Mouse (Mus musculus): ENCODE data around the gene B3galt4.

Gene B3galt4

DNA sequence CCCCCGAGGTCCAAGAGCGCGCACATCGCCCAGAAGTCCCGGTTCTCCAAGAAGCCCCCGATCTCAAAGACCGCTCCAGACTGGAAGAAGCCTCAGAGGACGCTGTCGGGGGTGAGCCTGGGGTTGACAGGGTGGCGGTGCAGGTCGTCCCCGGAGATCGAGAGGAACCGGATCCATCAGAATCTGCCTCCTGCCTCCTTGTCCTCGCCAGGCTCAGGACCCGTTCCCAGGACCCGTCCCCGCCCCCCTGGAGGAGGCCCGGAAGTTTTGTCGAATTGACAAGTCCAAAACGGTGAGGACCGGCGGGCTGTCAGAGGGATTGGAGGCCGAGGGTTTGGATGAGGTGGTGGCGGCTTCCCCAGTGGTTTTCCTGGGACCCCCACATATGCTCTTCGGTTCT lies 10.3 kb downstream of the B3galt4 start:
- DNase-seq: no peak

DNA sequence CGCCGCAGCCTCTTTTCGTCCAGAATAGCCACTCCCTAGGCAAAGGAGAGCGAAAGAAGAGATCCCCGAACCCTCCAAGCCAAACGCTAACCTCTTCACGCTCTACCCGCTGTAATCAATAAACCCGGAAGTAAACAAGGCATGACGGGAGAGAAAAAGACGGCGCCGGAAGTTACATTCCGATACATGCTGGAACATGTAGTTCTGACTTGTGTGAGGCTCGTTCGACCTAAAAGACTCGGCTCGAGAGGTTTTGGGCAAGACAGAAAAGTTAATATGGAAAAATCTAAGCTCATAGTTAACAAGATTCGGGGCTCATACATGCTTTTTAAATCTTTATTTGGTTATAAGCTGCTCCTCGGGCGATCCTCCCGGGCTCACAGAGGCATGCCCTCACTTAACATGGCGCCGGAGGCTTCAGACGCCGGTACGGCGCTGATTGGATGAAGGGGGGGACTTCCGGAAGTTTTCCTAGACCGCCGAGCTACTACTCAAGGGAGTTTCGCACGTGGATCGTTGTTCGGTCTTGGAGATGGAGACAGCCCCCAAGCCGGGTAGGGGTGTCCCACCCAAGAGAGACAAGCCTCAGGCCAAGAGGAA lies 11.0 kb downstream of the B3galt4 start, which contains the start of the genes Pfdn6 and Wdr46:
Gene Pfdn6, minus strand, starts transcription at position 138 of the 600 bp plus-strand sequence.
Gene Wdr46, plus strand, starts transcription at position 455 of the 600 bp plus-strand sequence.
- DNase-seq: peak; percentile 83

DNA sequence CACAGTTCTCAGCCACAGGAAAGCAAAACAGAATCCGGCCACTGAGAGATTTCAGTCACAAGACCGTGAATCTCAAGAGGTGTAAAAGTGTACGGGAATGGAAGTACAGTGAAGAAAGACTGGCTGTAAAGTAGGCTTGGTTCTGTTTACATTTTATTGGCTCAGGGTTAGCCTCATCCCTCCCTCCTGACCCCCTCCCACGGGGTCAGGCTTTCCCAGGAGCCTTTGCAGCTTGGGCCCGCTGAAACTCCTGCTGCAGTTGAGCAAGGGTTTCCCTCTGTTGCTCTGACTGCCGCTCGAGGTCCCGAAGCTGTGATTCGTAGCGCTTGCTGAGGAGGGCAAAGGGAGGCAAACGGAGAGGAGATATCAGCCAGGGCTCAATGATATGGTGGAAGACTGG lies 12.5 kb downstream of the B3galt4 start:
- no peak for DNase-seq

DNA sequence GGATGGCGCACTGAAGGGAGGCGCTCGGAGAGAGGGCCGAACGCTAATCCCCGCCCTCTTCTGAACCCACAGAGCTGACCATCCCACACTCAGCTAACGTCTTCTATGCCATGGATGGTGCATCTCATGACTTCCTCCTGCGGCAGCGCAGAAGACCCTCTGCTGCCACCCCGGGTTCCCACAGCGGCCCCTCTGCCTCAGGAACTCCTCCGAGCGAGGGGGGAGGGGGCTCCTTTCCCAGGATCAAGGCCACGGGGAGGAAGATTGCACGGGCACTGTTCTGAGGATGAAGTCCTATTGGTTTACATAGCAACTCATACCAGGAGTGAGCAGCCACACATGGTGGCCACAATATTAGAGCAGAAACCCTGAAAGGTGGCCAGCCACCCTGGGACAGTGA lies 14.3 kb downstream of the B3galt4 start:
- no peak for DNase-seq

DNA sequence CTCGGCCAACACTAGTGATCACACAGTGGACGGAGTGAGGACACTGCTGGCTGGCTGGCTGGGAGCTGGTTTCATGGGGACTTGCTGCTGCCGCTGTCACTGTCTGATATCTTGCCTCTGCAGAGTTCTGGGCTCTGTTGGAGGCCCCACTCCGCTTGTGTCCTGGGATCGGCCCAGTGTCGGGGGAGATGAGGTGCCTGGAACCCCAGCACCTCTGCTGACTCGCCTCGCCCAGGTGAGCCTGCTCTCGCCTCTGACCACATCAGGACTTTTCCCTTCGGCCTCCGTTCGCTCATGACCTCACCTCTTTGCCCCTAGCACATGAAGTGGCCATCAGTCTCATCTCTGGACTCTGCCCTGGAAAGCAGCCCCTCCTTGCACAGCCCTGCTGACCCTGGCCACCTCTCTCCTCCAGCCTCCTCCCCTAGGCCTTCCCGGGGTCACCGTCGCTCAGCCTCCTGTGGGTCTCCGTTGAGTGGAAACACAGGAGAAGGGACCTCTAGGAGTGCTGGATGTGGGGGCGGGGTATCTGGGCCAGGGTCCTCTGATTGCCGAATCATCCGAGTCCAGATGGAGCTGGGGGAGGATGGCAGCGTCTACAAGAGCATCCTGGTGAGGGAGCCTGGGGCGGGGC lies 15.7 kb downstream of the B3galt4 start:
- DNase-seq: no peak

DNA sequence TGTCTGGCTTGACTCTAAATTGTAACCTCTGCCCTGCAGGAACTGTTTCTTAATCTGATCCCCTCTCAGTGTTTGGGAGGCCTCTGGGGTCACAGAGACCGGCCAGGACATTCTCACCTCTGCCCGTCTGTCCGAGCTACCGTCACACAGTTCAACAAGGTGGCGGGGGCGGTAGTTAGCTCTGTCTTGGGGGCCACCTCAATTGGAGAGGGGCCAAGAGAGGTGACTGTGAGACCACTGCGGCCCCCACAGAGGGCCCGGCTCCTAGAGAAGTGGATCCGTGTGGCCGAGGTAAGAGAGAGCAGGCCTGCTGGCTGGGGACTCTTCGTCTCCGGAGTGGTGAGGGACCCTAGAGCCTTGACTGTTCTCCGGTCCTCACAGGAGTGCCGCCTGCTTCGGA lies 18.3 kb downstream of the B3galt4 start:
- DNase-seq: no peak

DNA sequence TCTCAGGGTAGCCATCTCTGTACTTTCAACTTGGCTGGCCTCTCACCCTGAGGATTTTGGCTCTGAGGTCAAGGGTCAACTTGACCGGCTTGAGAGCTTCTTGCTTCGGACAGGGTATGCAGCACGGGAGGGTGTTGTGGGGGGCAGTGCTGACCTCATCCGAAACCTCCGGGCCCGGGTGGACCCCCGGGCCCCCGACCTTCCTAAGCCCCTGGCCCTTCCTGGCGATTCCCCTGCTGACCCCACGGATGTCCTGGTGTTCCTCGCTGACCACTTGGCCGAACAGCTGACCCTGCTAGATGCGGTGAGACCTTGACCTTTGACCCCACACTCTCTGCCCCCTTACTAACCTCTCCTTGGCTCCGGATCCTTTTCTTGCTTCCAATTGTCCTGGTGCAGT lies 18.8 kb downstream of the B3galt4 start:
- DNase-seq: no peak

DNA sequence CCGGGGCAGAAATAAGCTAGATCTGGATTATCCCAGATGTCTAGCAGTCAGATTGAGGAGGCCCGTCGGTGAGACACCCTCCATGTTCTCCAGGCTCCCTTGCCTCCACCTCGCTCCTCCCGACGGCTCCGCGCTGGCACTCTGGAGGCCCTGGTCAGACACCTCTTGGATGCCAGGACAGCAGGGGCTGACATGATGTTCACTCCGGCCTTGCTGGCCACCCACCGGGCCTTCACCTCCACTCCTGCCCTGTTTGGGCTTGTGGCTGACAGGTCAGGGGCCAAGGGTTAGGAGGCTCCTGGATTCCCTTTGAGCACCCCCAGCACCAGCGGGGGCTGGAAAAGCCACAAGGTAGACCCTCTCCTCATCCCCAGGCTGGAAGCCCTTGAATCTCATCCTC lies 19.3 kb downstream of the B3galt4 start:
- no peak for DNase-seq

DNA sequence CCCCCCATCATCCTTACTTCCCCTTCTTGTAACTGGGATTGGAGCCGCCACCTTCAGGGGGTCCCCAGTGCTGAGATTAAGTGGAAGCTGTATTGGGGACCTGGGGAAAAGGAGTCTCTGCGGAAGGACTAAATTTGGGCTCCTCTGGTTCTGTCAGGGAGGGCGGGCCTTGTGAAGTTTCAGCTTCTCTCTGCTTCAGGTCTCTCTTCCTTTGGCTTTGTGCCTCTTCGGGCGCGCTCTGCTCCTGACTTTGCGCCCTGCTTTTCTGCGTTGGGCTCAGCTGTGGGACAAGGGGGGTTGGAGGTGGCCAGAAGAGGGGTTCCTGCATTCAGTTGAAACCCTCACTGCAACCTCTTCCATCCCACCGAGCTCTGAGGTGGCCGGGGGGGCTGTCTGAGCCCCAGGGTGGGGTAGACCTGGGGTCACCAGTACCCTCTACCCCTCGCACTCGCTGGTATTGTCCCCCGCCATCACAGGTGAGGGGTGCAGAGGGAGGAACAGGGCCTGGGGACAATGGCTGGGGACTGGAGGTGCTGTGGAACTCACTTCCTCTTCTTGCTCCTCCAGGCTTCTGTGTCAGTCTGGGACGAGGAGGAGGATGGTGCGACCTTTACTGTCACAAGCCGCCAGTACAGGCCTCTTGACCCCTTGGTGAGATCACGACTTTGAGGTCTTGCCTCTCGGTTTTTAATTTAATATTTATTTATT lies 20.0 kb downstream of the B3galt4 start:
- DNase-seq: no peak

DNA sequence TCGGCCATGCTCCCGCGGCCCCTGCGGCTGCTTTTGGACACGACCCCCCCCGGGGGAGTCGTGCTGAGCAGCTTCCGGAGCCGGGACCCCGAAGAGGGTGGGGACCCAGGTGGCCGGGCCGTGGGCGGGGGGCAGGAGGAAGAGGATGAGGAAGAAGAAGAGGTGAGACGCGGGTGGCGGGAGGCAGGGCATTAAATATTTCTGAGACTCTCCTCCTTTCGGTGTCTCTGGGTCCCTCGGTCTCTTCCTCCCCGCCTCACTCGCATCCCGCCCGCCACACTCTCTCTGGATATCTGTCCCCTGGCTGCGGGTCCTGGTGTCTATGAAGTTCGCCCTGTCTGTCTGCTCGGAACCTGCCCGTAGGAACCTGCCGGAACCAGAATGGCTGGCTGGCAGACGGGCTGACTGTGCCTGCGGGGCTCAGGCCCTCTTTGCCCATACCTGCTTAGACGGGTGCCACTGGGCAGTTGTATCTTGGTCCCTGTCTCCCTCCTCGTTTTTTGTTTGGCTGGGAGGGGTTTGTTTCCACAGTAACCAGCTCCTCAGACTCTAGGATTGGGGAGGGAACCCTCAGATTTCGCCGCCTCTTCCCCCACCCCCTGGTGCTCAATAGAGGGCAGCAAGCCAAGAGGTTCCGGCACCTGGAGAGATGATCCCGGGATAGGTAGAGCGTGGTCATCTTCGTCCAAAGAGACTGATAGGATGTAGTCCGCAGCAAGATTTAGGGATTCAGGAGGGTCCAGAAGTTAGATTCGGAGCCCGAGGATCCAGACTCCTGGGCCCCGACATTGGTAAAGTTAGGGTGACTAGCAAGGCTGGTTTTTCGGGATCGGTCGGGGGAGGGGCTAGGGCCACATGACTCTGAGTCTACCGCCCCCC lies 20.8 kb downstream of the B3galt4 start:
- DNase-seq: peak; percentile 43

DNA sequence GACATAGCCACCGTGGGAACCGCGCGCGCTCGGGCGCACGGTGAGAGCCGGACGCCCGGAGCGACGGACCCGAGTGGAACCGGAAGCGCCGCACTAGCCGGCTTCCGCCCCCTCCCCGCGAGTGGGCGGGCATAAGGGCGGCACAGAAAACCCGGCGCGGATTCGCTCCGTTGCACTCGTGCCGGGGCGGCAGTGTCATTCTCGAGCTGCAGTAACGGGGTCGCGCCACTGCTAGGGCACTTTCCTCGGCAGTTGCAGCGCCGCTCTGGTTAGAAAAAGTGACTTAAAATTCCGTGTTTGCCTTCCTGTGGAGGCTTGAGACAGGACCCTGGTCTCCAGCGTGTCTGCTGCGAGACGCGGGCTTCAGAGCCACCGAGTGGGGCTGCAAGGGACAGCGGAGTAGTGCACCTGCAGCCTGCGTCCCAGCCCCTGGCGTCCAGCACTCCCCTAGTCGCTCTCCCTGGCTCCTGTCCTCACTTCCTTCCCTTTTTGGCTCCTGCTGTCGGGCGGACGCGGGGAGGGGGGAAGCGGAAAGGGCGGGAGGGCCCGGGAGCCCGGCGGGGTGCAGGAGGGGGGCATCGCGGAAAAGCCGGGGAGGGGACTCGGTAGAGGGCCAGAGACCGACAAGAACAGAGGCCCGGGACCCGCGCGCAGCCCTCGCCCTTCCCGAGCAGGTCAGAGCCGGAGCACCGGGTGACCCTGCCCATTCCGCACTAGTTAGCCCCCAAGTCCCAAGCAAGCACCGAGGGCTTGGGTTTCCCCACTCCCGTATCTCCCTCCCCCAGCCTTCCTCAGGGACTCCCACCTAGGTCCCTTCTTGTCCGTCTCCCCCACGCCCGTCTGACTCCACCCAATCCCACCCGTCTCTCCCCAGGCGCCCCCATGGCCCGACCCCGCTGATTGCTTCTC lies 21.7 kb downstream of the B3galt4 start, which contains the start of gene Rgl2:
Gene Rgl2, plus strand, starts transcription at position 173 of the 909 bp plus-strand sequence.
- DNase-seq: peak; percentile 95

DNA sequence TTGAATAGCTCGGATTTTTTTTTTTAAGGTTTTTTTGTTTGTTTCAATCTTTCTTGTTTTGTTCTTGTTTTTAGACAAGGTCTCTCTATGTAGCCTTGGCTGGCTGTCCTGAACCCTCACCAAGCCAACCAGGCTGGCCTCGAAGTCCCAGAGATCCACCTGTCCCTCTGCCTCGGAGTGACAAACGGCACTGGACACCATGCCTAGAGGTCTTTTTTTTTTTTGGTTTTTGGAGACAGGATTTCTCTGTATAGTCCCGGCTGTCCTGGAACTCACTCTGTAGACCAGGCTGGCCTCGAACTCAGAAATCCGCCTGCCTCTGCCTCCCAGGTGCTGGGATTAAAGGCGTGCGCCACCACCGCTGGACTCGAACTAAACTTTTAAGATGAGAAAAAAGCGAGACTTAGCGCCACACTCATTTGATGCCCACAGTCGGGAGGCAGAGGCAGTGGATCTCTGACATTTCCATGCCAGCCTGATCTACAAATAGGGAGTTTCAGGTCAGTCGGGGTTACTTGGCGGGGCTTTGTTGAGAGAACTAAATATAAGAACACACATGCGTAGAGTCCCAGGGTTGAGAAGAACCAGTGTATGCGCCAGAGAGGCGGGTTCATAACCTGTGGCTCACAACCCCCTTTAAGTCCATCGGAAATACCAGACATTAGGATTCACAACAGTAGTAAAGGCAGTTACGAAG lies 22.9 kb downstream of the B3galt4 start:
- no peak for DNase-seq

DNA sequence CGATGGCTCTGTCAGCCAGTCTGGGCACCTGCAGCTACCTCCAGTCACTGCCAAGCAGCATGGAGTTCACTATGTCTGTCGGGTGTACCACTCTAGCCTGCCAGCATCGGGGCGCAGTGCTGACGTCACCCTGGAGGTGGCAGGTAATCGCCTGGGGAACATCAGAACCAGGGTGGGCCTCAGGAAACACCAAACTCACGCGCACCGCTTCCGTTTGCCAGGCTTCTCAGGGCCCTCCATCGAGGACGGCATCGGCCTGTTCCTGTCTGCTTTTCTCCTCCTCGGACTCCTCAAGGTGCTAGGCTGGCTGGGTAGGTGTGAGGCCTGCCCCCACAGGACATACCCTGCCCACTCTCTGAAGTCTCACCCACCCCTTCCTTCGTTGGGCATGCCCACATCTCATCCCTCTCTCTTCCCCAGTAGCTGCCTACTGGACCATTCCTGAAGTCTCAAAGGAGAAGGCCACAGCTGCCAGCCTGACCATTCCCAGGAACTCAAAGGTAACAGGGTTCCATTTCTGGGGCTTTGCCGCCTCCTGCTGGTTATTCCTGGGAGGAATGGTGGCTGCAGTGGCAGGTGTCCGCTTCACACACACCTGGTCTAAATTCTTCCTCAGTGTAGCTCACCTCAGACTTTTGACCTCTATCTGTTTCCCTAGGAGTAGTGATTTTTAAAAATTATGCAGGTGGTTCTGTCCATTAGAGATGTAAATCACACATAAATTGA lies 24.9 kb downstream of the B3galt4 start:
- DNase-seq: no peak

DNA sequence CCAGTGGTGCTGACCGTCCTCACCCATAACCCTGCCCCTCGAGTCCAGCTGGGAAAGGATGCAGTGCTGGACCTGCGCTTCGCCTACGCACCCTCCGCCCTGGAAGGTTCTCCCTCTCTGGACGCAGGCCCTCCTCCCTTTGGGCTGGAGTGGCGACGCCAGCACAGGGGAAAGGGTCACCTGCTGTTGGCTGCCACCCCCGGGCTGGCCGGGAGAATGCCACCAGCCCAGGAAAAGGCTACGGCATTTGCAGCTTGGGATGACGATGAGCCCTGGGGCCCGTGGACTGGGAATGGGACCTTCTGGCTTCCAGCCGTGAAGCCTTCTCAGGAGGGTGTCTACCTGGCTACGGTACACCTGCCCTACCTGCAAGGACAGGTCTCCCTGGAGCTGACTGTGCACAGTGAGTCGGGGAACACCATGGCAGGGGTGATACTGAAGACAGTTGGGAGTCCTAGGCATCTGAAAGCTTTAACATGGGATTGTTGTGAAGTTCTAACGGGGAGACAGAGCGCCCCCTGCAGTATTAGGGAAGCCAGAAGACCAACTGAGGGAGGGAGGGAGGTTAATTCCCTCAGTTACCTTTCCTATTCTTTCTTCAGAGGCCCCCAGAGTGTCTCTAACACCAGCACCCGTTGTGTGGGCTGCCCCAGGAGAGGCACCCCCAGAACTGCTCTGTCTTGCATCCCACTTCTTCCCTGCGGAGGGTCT lies 25.7 kb downstream of the B3galt4 start:
- no peak for DNase-seq

DNA sequence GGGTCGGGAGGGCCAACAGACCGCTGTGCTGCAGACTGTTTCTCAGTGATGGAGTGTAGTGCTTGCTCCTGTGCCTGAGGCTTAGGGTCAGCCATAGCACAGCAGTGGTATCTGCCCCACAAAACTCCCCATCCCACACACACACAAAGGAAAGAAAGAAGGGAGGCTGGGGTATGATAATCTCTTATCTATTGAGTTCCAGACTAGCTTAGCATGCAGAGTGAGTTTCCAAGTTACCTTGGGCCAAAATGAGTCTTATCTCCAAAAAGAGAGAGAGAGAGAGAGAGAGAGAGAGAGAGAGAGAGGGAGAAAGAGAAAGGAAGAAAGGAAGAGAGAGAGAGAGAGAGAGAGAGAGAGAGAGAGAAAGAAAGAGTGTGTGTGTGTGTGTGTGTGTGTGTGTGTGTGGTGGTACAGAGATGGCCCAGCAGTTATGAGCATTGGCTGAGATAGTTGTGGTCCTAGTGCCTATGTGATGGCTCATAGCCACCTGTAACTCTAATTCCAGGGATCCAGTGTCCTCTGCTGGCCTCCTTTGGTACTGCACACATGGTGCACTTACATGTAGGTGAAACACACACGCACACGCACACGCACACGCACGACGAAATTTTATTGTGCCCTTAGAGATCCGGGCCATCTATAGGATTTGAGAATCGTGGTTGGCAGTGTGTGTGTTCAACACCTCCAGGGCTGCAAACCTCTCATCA lies 26.6 kb downstream of the B3galt4 start:
- DNase-seq: peak; percentile 53

DNA sequence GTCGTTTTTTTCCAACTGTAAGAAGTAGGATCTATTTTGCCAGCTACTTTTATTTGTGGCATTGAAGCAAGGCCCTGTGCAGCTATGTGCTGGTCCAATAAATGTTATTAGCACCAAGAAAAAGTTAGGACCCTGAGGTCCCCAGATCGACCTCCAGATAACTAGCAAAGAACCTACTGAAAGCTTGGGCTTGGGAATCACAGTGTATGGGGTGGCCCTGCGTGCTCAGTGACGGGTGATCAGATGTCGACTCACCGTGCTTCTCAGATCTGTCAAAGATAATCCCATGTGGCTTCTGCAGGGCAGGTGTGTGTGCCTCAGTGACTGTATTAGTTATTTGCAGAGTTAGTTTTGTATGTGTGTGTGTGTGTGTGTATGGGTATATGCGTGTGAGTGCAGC lies 29.9 kb downstream of the B3galt4 start:
- DNase-seq: no peak

DNA sequence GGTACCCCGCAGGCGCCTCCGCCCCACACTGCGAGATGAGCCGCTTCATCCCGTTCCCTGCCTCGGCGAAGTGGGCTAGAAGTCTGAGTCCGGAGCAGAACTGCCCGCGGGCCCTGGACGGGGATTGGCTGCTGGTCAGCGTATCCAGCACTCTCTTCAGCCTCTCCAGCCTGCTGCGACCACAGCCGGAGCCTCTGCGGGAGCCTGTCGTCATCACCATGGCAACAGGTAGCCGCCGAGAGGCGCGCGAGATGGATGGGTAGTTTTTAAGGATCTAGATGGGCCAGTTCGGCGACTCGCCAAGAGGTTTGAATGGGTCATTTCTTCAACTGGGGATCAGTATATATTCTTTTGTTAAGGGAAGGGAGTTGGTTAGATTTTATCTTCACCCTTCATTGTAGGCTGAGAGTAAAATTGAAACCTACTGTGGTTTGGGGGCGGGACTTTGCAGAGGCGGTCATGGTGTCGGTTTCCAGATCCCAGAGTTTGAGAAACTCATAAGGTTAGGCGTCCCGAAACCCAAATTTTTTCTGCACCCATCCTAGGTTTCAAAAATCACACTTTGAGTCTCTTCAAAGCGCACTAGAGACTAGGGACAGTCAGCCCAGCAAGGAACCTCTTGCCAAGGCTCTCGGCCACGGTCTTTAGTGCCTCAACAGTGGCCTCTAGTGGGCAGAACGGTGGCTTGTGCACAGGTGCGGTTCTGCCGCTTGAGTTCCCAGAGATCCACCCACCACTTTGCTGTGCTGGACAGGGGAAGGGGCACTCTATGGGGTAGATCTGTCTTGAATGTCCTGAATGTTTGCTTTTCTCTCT lies 30.8 kb downstream of the B3galt4 start:
- DNase-seq: peak; percentile 80
